Mouse (Mus musculus): ENCODE results near the gene Myocos.

- TF ChIP-seq POLR2A (IDR thresholded peaks at IDR 0.05; ENCODE audit: borderline replicate concordance, extremely low read depth, insufficient read depth, insufficient read length, poor library complexity, severe bottlenecking) (no peak), CTCF (IDR thresholded peaks at IDR 0.05; ENCODE audit: borderline replicate concordance, extremely low read depth, insufficient read depth, insufficient read length) (no peak)
Measured at GRCm38 (mm10) chr1:162658119-162658518, at the start of gene Myocos.
